ENCODE assay signal across 8 mouse cellular contexts in the genomic region with DNA sequence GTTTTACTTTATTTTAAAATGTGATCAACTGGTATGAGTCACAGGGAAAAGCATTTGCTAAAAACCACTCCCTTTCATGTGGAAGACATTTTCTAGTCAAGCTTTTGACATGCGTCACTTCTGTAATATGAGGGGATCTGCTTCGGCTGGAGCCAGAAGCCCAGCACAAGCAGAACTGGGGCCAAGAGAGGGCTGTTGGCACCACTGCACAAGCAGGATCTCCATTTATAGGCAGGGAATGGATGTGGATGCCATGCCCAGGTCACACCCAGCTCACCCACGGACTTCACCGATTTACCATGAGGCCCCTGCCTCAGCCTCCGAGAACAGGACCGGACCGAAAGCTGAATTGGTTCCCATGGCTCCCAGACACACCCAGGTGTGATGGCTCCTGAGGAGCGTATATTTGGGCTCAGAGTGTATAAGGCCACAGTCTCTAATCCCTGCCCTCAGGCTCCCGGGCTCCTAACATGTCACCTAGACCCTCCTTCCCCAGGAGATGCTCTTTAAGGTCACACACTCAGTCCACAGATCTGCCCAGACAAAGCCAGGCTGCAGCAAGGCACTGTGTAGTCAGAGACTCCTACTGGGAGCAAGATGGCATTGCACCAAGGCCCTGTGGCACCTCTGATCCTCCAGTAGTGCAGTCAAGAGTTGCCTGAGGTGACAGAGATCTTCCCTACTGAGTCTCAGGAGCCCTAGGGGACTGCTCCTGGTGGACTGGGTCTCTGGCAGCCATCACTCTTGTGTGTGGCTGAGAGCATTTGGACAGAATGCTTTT. TPM values are rescaled to one million over a fixed set of nuclear protein-coding genes. Genes with fewer than 3 reads are reported as not detected.
DNase-seq lines count a peak whose midpoint lies in the region; ATAC-seq and TF ChIP-seq lines count a peak whose summit lies in the region.

No protein-coding gene starts in this region.

- ATAC-seq in Patski = peak; percentile 37
- no peak for ATAC-seq in midbrain, embryonic 16.5 days

- H3K27ac ChIP-seq in midbrain, embryonic 16.5 days (ENCODE audit: low read length) = no peak overlapping the region

- peaks cover 87% of the 10 kb centered on the region for H3K36me3 ChIP-seq in megakaryocyte, embryonic 14.5 days (replicated peaks; ENCODE audit: low read length)
- H3K36me3 ChIP-seq in midbrain, embryonic 16.5 days (ENCODE audit: control insufficient read depth, insufficient read depth, low read length) = no peaks in the 10 kb centered on the region

- intact Hi-C loops in left cerebral cortex, postnatal 4 days (cut with DNase I) = no loop called here
- intact Hi-C loops in left cerebral cortex, postnatal 25 days (cut with DNase I) = no loop called here

- H3K9me3 ChIP-seq in megakaryocyte, embryonic 14.5 days = no peaks in the 10 kb centered on the region
- no peaks in the 10 kb centered on the region for H3K9me3 ChIP-seq in midbrain, embryonic 16.5 days (replicated peaks; ENCODE audit: control insufficient read depth, low read length, poor library complexity, severe bottlenecking)

- CTCF ChIA-PET in Patski (lab: Charles Lee) = interaction anchor here (1.1 kb wide), 1 partner anchor 241 kb away, joined by 3 read pairs; no protein-coding TSS in a partner anchor

- no peak for TF ChIP-seq CTCF in Patski (IDR thresholded peaks at IDR 0.05)

- H3K9ac ChIP-seq in midbrain, embryonic 16.5 days (ENCODE audit: low read depth, low read length) = no peak overlapping the region

- in situ Hi-C loops in Patski (cut with MboI; ENCODE audit: low pct_unique_long_range_greater_than_20kb) = no loop called here

- peak; percentile 60 for DNase-seq in adrenal gland, postnatal 14 days
- no peak for DNase-seq in adrenal gland, postnatal 25 days
- DNase-seq in left cerebral cortex, postnatal 4 days = peak; percentile 36
- no peak for DNase-seq in left cerebral cortex, postnatal 25 days (ENCODE audit: low spot score in 2 of 2)
- no peak for DNase-seq in Patski (ENCODE audit: low read depth, low spot score)
- DNase-seq in right cerebral cortex, postnatal 14 days = no peak

- POLR2A ChIA-PET in Patski (lab: Charles Lee) = no interaction called here

- peak overlapping the region; percentile 0 for H3K4me3 ChIP-seq in megakaryocyte, embryonic 14.5 days (replicated peaks)
- no peak overlapping the region for H3K4me3 ChIP-seq in midbrain, embryonic 16.5 days (ENCODE audit: low read depth, low read length)

- peaks cover 100% of the 10 kb centered on the region for H3K4me1 ChIP-seq in megakaryocyte, embryonic 14.5 days
- H3K4me1 ChIP-seq in midbrain, embryonic 16.5 days (ENCODE audit: control insufficient read depth, insufficient read depth, low read length) = peaks cover 21% of the 10 kb centered on the region

- 91% methylated on average over 9 of the region's 9 CpGs for WGBS in midbrain, embryonic 16.5 days

- H3K27me3 ChIP-seq in Patski = no peaks in the 10 kb centered on the region
- no peaks in the 10 kb centered on the region for H3K27me3 ChIP-seq in megakaryocyte, embryonic 14.5 days (replicated peaks)
- H3K27me3 ChIP-seq in midbrain, embryonic 16.5 days (ENCODE audit: control insufficient read depth, insufficient read depth, low read depth, low read length) = no peaks in the 10 kb centered on the region

- no peak overlapping the region for H3K4me2 ChIP-seq in midbrain, embryonic 16.5 days (ENCODE audit: low read length)

RNA-seq across cellular contexts. Expression of a gene that starts 59.9 kb away (rescaled TPM):
- total RNA-seq in adrenal gland, postnatal 14 days (2021) = 45.4 and 57.5 TPM in 2 replicates
- 33.5 and 60.5 TPM in 2 replicates for total RNA-seq in adrenal gland, postnatal 25 days (2021)
- total RNA-seq in left cerebral cortex, postnatal 4 days (2021) = 100 to 1,000 TPM in 1 of 2 experiments, 10 to 100 TPM in 1; 91.8 to 106 TPM
- 10 to 100 TPM; 41.0 to 59.6 TPM for total RNA-seq in left cerebral cortex, postnatal 25 days (2021)
- 129 TPM for polyA plus RNA-seq in Patski (2021)
- 55.0 and 143 TPM in 2 replicates for polyA plus RNA-seq in megakaryocyte, embryonic 14.5 days (2012; ENCODE audit: insufficient read depth, low replicate concordance)
- polyA plus RNA-seq in midbrain, embryonic 16.5 days (2015; fragmentation: Nextera tagmentation; extraction: Ambion mirVana) = 45.7 and 49.0 TPM in 2 replicates

Comparison
In these comparisons a context has a peak if more than half of its experiments do, and no peak if none do; other contexts are left out.
1. DNase-seq: peak in adrenal gland, postnatal 14 days (single experiment) and left cerebral cortex, postnatal 4 days (single experiment); none in adrenal gland, postnatal 25 days (single experiment), left cerebral cortex, postnatal 25 days (0 of 2), Patski (single experiment) and right cerebral cortex, postnatal 14 days (single experiment).